Mouse (Mus musculus) yolk sac, embryonic 10.5 days (tissue): ENCODE data around the gene Crip1.

Experiments used
- DNase-seq: peaks from one replicate; pipeline ENCODE4 v3.0.0-alpha.2; 2017; ENCODE audit warnings: low spot score

Crip1 gene

GRCm38 (mm10) chr12:113130732-113131131, 15.4 kb upstream of the Crip1 start:
- no peak for DNase-seq

- no peak for DNase-seq
Measured at GRCm38 (mm10) chr12:113131601-113132000, 14.5 kb upstream of the Crip1 start.

- DNase-seq: no peak
Measured at GRCm38 (mm10) chr12:113132567-113132966, 13.5 kb upstream of the Crip1 start.

GRCm38 (mm10) chr12:113133260-113133659, 12.9 kb upstream of the Crip1 start:
- no peak for DNase-seq

GRCm38 (mm10) chr12:113133861-113134403, 12.2 kb upstream of the Crip1 start:
- DNase-seq: no peak

GRCm38 (mm10) chr12:113134502-113134901, 11.6 kb upstream of the Crip1 start:
- no peak for DNase-seq

GRCm38 (mm10) chr12:113135401-113135800, 10.7 kb upstream of the Crip1 start:
- no peak for DNase-seq

GRCm38 (mm10) chr12:113136492-113137020, 9.6 kb upstream of the Crip1 start:
- DNase-seq: no peak

- no peak for DNase-seq
Measured at GRCm38 (mm10) chr12:113137260-113138213, 8.6 kb upstream of the Crip1 start.

- DNase-seq: no peak
Measured at GRCm38 (mm10) chr12:113138291-113138690, 7.8 kb upstream of the Crip1 start.

GRCm38 (mm10) chr12:113138901-113139864, 6.9 kb upstream of the Crip1 start:
- no peak for DNase-seq

- peak; percentile 93 for DNase-seq
Measured at GRCm38 (mm10) chr12:113139908-113140615, 6.1 kb upstream of the Crip1 start, which contains the start of gene Crip2. TSS of gene Crip2 (plus strand) at chr12:113140236.

- no peak for DNase-seq
Measured at GRCm38 (mm10) chr12:113140616-113141411, 5.3 kb upstream of the Crip1 start.

- no peak for DNase-seq
Measured at GRCm38 (mm10) chr12:113141531-113141973, 4.6 kb upstream of the Crip1 start.

GRCm38 (mm10) chr12:113142021-113142975, 3.8 kb upstream of the Crip1 start:
- DNase-seq: peak; percentile 82

- no peak for DNase-seq
Measured at GRCm38 (mm10) chr12:113143164-113143563, 3.0 kb upstream of the Crip1 start.

GRCm38 (mm10) chr12:113144001-113144756, 1.9 kb upstream of the Crip1 start:
- DNase-seq: peak; percentile 44

- no peak for DNase-seq
Measured at GRCm38 (mm10) chr12:113144886-113145285, 1.2 kb upstream of the Crip1 start.
